Mouse (Mus musculus): ENCODE data around the gene B4galt3. TPM values are rescaled to one million over a fixed set of nuclear protein-coding genes. Genes with fewer than 3 reads are reported as not detected.
A peak's percentile ranks its signal among the peaks of the same experiment; 100 is the strongest.

Gene B4galt3
- total RNA-seq, 2 experiments from 2014 or later, result 8.6 to 9.8 TPM

DNA sequence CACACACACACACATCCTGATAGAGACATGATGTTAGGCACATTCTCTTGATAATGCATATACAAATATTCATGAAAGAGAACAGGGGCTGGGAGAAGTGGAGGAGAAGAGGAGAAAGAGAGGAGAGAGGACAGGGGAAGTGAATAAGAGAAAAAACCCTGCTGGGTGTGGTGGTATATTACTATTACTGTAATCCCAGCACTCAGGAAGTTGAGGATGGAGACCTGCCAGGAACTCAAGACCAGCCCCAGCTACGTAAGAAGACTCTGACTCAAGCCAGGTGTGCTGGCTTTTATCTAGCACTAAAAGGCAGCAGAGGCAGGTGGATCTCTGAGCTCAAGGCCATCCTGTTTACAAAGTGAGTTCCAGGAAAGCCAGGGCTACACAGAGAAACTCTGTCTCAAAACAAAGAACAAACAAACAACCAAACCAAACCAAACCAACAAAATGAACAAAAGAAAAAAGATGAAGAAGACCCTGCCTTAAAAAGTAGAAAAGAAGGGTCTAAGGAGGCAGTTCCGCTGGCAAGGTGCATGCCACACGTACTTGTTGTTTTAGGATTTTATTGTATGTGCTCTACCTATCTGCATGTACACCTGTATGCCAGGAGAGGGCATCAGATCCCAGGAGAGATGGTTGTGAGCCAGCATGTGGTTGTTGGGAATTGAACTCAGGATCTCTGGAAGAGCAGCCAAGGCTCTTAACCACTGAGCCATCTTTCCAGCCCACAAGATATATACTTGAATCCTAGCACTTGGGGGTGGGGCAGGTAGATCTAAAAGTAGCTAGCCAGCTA lies 6.3 kb upstream of the B4galt3 start:
- DNase-seq, result no peak

DNA sequence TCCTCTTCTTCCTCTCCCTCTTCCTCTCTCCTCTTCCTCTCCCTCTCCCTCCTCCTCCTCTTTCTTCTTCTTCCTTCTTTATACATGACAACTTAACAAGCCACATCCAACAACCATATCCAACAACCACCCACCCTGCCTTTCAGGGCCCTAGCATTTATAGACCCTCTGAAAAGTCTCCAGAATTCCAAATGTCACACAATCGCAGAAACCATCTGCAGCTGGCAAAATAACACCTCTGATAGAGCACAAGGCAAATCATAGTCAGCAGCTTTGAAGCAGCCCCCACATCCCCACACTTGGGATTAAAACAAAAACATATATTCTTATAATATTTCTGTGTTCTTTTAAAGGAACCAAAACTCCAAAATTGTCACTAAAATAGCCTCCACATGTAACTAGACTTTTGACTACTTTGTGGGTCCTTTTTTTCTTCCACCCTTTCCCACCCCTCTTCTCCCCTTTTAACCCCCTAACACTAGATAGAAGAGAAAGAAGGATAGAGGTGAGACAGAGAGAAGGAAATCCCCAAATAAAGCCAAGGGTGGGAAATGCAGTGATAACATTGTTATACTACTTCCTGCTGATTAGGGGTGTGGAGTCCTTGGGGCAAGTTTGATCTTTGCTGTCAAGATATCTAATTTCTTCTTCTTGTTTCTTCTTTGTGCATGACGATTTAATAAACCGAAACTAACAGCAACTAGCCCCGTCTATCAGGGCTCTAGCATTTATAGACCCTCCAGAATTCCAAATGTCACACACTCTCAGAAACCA lies 4.0 kb upstream of the B4galt3 start:
- no peak for DNase-seq

DNA sequence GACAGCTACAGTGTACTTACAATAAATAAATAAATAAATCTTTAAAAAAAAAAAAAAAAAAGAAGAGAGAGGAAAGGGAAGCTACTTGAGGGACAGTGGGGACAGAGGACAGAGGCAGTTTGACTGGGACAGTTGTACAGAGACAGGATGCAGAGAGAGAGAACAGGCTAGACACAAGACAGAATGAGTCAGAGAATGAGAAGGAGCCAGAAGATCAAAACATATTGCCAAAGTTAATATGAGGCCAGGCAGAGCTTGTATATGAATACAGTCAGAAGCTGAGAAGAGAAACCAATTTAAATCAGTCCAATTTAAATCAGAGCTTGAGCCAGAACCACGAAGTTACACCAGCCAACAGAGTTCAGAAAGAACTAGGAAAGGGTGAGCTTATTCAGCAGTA lies 1.8 kb upstream of the B4galt3 start:
- no peak for DNase-seq

GRCm38 (mm10) chr1:171270573-171270900 lies 409 bp downstream of the B4galt3 start:
- DNase-seq, result no peak

GRCm38 (mm10) chr1:171271196-171271595 lies 1.1 kb downstream of the B4galt3 start:
- DNase-seq, result no peak

DNA sequence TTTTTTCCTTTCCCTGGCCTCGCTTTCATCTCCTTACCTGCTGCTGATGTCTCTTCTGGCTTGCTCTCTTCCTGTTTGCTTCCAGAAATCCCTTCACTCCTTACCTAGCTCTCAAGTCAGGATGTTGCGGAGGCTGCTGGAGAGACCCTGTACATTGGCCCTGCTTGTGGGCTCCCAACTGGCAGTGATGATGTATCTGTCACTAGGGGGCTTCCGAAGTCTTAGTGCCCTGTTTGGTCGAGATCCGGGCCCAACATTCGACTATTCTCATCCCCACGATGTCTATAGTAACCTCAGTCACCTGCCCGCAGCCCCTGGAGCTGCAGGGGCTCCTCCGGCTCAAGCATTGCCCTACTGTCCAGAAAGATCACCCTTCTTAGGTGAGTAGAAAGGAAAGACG lies 1.5 kb downstream of the B4galt3 start:
- no peak for DNase-seq

DNA sequence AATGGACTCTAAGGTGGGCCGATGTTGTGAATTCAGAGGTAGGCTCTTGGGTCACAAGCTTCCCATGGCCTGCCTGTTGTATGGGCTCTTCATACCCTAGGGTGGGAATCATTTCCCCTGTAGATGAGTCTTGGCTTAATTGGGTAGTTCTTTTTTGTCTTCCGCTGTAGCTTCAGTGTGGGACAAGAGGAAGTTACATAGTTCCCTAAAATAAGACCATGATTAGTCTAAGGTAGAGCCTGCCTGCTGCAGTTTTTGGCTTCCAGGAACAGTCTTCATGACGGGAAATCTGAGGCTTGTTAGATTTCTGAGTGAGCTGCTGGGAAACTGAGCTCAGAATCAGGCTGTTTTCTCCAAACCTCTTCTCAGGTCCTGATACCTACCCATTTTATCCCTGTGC lies 2.0 kb downstream of the B4galt3 start:
- no peak for DNase-seq

- DNase-seq, result no peak
Observed at GRCm38 (mm10) chr1:171274171-171274570, 4.0 kb downstream of the B4galt3 start.

GRCm38 (mm10) chr1:171275144-171275734 lies 5.1 kb downstream of the B4galt3 start:
- DNase-seq, result no peak

GRCm38 (mm10) chr1:171276110-171276748 lies 6.1 kb downstream of the B4galt3 start:
- no peak for DNase-seq

GRCm38 (mm10) chr1:171277736-171278135 lies 7.6 kb downstream of the B4galt3 start:
- DNase-seq, result no peak

DNA sequence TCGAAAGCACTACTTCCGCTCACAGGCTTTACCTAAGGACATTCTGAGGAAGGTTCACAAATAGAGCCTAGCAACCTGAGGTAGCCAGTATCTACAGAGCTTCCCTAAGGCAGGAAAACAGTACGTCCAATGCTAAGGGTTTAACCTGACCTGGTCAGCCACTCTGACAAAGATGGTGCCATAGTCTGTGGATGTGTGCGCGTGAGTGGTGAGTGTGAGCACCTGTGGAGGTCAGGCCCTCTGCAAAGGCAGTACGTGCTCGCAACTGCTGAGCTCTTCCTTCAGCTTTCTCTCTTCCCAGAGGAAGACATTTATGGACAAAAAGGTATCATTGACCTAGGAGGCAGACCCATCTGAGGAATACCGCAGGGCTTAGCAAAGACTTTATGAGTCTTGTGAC lies 8.3 kb downstream of the B4galt3 start:
- DNase-seq, result no peak

- DNase-seq, result no peak
Observed at GRCm38 (mm10) chr1:171279012-171279705, 9.0 kb downstream of the B4galt3 start.

- no peak for DNase-seq
Observed at GRCm38 (mm10) chr1:171279721-171280120, 9.6 kb downstream of the B4galt3 start.

GRCm38 (mm10) chr1:171280250-171280915 lies 10.3 kb downstream of the B4galt3 start:
- no peak for DNase-seq

DNA sequence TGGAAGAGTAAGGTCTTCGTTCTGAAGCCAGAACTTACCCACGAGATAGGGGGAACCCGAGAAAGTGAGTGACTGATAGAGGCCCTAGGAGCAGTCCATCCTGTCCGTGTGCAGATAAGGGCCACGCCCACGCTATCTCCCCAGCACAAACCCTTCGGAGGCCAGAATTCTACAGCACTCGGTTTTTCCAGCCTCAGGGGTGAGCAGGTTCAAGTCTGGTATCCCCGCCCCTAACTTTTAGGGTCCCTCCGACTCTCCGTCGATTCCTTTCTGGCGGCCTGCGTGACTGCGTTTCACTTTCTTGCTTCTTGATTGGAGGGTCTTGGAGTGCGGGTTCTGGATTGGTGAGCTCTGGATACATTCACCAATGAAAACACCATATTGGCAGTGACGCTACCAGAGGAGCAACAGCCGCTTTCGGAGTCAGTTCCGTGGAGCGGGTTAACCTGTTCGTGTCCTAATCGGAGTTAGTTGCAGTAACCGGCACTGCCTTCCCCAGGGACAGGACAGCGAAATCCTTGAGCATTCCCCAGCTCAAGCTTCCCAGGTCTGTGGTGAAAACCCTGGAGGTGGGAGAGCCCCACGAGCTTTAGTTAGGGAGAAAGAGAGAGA lies 10.9 kb downstream of the B4galt3 start, which contains the start of gene Ppox:
Gene Ppox (minus strand): TSS at position 271 of the 612 bp plus-strand sequence.
- peak; percentile 93 for DNase-seq

GRCm38 (mm10) chr1:171281528-171281923 lies 11.4 kb downstream of the B4galt3 start:
- DNase-seq, result peak; percentile 73

DNA sequence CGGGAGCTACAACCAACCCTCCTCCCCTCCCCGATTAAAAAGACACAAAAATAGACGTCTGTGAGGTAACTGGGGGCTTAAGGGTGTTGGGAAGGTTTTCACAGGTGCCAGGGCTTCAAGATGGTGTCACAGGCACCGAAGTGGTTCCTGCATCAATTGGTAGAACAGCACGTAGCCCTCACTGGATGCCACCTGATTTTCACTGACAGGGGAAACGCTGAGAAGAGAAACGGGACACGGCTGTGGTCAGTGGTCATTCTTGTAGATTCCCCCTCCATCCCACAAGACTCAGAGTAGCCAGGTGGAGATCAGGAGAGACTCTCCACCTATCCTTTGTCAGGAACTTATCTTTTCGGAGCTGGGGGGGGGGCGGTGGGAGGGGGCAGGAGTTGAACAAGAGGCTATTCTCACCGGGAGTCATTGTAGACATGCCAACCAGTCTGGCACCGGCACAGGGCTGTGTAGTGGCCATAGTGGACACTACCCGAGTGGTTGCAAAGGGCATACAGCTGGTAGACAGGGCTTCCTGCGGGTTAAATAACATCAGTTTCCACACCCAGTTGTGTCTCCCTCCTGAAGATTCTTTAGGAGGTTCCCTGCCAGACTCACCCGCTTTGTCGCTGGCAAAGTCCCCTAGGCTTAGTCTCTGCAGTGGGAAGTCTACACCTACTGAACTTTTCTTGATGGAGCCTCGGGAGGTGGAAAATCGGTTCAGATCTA lies 12.1 kb downstream of the B4galt3 start:
- no peak for DNase-seq

- DNase-seq, result no peak
Observed at GRCm38 (mm10) chr1:171283188-171284160, 13.3 kb downstream of the B4galt3 start.

Data from gastrocnemius, postnatal 25 days (tissue).